Comparison of ENCODE assay signal across 11 mouse cellular contexts in the genomic region with DNA sequence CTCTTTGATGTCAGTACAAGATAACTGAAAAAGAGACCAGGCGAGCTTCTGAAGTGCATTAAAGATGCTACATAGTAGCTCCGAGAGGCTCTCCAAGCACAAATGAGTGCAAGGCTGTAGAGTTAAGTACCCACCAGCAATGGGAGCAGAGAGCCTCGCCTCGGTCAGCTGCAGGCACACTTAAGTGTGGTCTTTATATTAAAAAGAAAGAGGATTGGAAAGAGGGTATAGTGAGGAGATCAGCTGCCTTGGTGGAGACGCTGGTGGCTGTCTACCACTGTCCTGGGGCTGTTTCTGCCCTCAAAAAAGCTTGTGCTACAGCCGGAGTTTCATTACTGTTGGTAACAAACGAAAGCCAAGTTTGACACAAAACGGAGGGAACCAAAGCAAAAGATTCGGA.
DNase-seq lines count a peak whose midpoint lies in the region; ATAC-seq lines count a peak whose summit lies in the region.
"Had no signal": no experiment of that assay in that cellular context is flagged by ENCODE, and none has a peak within 500 bp of the region (broad histone marks: within the 10 kb centered on the region; RNA-seq: fewer than 3 reads in every experiment).

No protein-coding gene starts in this region.

- peak; percentile 51 for DNase-seq in cerebellum, adult 8-10 months
- DNase-seq in cerebellum, adult 11 months, result no peak
- DNase-seq in kidney, postnatal 10 days, result peak; percentile 34
- DNase-seq in kidney, postnatal 14 days, result no peak
- peak; percentile 81 for DNase-seq in 416B (ENCODE audit: low read depth)
- DNase-seq in right cerebral cortex, postnatal 25 days, result no peak
- DNase-seq in urinary bladder, postnatal 25 days (ENCODE audit: low spot score), result no peak
- DNase-seq: layer of hippocampus, adult 9-11 months; liver had no signal

- H3K4me3 ChIP-seq in forebrain, embryonic 16.5 days (replicated peaks; ENCODE audit: low read length), result peak overlapping the region; percentile 21

- no peaks in the 10 kb centered on the region for H3K9me3 ChIP-seq in forebrain, embryonic 16.5 days (ENCODE audit: control insufficient read depth, low read length)

- no peaks in the 10 kb centered on the region for H3K36me3 ChIP-seq in forebrain, embryonic 16.5 days (ENCODE audit: control insufficient read depth, insufficient read depth)

- H3K27ac ChIP-seq in forebrain, embryonic 16.5 days (ENCODE audit: low read length), result peak overlapping the region; percentile 87

- no peak for ATAC-seq in forebrain, embryonic 16.5 days
- ATAC-seq: CD4-positive, CD25-positive, alpha-beta regulatory T cell, adult 4 months had no signal

- peak overlapping the region; percentile 55 for H3K4me2 ChIP-seq in forebrain, embryonic 16.5 days (ENCODE audit: low read length)

- WGBS in forebrain, embryonic 16.5 days, result 33% methylated on average over 9 of the region's 9 CpGs

- peak overlapping the region; percentile 58 for H3K9ac ChIP-seq in forebrain, embryonic 16.5 days (replicated peaks; ENCODE audit: low read depth, low read length)

- no peaks in the 10 kb centered on the region; the same call in 1 of the 2 replicates for H3K27me3 ChIP-seq in forebrain, embryonic 16.5 days (replicated peaks; ENCODE audit: control insufficient read depth, insufficient read depth, low read length)

- peaks cover 30% of the 10 kb centered on the region for H3K4me1 ChIP-seq in forebrain, embryonic 16.5 days (replicated peaks; ENCODE audit: control insufficient read depth, insufficient read depth, low read length)

Comparison
In these comparisons a context has a peak if more than half of its experiments do, and no peak if none do; other contexts are left out.
1. DNase-seq: peak in cerebellum, adult 8-10 months (single experiment), kidney, postnatal 10 days (single experiment) and 416B (single experiment); none in cerebellum, adult 11 months (single experiment), kidney, postnatal 14 days (single experiment), right cerebral cortex, postnatal 25 days (single experiment) and urinary bladder, postnatal 25 days (single experiment).